Mouse (Mus musculus): ENCODE data around the gene Coa3. TPM values are rescaled to one million over a fixed set of nuclear protein-coding genes. Genes with fewer than 3 reads are reported as not detected.

The Coa3 gene
- total RNA-seq (2023): 10 to 100 TPM; 28.9 to 32.6 TPM

DNA sequence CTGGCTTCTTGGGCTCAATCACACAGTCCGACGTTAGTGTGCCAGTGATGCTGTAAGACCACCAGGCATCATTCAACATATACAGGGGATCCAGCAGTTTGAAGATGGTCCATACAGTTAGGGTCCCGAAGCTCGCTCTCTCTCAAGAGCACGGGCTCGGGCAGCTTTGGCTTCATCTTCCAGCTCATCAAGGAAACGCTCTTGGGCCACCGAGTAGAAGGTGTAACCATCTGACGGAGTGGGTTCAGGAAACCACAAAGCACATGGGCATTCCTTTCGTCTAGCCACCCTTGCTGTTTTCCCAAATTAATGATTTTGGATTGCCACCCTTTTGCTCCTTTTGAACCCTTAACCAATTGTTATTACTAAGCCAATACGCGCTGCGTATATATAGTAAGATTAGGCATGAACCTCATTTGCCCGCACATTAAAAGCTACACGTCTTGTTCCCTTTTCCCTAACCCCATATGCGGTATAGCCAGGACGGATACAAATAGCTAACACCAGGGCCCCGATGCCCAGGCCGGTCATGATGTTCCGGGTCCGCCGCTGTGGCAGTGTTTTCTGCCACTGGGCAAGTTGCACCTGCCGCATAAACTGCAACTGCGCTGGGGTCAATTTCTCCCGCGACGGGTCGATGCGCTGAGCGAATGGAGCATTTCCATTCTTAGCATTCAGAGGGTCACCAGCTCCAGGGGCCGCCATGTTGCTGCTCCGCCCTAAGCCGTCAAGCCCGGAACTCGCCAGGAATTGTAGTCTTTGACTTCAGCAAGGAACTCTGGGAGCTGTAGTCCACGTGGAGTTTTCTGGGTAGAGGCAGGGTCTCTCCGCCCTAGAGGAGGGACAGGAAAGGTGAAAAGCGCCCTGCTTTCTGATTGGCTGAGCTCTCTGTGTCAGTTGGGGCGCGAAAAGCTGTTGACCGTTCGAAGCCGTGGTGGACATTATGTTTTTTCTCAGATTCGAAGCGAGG, at the start of gene Coa3, which contains the start of gene Cntd1:
TSS of gene Coa3 (minus strand) at position 892 of the 970 bp plus-strand sequence.
TSS of gene Cntd1 (plus strand) at position 790 of the 970 bp plus-strand sequence.

DNA sequence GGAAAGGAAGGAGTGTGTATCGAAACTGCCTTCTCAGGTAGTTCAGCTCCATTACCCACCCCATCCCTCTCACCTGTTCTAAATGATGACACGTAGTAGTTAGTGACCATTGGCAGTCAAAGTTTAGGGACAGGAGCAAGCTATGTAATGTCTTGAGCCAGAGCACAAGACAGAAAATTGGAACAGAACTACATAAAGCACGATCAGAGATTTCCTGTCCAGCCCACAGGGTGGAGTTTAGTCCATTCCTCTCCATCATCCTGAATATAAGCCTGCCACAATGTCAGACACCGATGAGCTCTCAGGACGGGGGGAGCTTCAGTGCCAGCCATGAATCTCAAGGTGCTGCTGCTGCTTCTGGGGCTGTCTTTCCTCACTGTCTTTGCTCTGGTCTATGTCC, 45.8 kb upstream of the Coa3 start, which contains the start of gene Aoc2:
TSS of gene Aoc2 (plus strand) at position 301 of the 400 bp plus-strand sequence.

DNA sequence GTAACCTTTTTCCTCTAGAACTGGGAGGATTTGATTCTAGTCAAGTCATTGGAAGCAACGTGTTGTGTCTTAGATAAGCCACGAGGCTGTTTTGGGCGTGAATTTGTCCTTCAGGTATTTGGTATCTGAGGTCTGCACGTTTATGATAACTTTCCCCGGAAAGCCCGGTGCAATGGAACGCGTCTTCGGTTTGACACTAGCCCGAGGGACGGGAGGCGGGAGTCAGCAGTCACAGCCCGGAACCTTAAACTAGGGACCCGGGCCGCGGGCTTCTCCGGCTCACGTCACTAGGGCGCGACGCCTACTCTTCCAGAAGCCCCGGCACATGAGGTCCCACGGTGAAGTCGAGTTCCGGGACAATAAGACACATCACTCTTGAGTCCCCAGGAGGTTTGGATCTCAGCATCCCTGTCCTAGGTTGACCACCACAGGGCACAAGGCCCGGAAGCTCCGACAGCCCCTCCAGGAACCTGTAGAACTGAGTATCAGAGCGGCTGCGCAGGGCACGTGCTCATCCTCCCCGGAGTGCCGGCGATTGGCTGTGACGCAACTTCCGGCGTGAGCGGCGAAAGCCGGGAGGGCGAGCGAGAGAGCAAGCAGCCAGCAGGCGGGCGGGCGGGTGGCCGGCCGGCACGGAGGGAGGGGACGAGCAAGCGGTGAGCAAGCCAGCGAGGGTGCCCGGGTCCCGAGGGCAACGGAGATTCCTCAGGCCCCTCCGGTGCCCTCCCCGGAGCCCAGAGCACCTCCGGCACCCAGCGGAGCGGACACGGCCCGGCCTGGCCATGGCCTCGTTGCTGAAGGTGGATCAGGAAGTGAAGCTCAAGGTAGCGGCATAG, 37.0 kb upstream of the Coa3 start, which contains the start of gene Psme3:
TSS of gene Psme3 (plus strand) at position 549 of the 836 bp plus-strand sequence.

DNA sequence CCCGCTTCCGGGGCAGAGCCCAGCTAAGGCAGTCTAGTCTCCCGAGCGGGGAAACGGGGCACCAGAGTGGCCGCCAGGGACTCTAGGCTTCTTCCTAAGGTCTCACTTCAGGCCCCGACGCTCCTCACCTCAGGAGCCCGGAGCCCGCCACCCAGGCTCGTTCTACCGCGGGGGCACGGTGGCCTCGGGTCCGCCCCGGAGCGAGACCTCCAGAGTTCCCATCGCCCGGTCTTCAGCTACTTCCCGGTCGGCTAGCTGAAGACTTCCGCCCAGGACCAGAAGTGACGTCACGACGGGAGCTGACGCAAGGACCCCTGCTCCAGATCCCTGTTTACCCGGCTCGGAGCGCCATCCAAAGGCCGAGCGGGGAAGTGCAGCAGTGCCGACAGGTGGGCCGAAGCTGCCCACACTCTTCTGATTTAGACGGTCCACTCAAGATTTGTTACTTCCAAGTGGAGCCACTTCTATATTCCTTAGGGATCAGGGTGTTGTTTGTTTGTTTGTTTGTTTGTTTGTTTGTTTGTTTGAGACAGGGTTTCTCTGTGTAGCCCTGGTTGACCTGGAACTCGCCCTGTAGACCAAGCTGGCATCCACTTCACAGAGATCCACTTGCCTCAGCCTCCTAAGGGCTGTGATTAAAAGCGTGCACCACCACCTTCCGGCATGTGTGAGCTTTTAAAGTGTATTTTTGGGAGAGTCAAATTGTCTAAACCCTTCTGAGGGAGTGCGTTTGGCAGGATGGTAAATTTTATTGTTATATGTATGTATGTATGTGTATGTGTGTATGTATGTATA, 23.3 kb upstream of the Coa3 start, which contains the start of gene Becn1:
TSS of gene Becn1 (minus strand) at position 283 of the 795 bp plus-strand sequence.

DNA sequence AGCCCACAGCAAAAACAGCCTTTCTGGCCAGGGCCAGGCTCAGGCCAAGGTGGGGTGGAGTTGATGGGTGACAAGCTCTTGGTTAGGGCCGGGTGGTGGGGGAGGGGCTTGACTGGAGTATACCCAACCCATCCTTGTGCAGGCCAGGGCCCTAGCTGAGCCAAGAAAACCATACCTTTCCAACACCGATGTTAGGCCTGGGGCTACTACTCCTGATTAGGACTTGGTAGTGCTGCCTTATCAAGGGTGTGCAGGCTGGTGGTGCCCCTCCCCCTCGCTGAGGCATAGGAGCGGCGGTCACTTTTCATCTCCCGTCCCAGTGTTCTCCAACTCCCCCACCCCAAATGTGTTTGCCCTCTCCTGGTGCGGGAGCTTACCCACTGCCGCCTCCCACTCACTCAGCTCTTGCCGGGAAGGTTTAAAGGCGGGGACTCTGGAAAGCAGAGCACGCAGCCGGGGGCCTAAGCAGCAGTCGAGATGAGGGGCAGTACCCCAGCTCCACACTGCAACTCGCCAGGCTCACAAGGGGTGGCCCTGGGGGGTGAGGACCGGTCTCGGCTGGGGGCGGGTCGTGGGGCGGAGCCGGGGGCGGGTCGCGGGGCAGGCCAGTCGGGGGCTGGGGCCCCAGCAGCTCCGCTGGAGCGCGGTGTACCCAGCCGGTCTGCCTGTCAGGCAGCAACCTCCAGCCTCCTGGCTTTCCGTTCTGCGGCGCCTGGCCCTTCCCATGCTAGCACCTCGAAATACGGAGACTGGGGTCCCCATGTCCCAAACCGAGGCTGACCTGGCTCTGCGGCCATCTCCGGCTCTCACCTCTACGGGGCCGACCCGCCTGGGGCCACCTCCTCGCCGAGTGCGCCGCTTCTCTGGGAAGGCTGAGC, 18.7 kb downstream of the Coa3 start, which contains the start of gene Wnk4:
TSS of gene Wnk4 (plus strand) at position 620 of the 878 bp plus-strand sequence.

DNA sequence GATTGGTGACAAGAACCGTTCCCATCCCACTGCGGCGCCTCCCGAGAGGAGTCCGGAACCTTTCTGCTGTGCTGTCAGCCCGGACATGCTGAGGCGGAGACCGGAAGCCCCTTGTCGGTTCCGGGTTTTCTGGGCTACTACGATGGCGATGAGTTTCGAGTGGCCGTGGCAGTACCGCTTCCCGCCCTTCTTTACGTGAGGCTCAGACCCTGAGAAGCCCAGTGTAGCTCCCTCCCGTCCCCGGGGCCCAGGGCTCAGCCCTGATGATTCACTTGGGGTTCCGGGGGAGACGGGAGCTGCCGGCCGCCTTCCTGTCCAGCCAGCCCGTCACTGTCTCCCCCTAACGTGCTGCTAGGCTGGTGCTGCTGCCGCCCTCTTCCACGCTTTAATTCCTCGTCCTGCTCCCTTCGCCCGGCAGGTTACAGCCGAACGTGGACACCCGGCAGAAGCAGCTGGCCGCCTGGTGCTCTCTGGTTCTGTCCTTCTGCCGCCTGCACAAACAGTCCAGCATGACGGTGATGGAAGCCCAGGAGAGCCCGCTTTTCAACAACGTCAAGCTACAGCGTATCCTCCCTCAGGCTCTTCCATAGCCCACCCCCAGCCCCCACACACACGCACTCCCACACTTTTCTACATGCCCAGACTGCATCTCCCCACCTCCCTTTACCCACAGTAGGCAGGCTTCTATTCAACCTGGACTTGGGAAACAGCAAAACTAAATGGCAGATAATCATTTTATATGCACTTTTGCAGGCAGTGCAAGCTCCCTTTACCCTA, 25.1 kb downstream of the Coa3 start, which contains the start of gene Vps25:
TSS of gene Vps25 (plus strand) at position 95 of the 777 bp plus-strand sequence.

DNA sequence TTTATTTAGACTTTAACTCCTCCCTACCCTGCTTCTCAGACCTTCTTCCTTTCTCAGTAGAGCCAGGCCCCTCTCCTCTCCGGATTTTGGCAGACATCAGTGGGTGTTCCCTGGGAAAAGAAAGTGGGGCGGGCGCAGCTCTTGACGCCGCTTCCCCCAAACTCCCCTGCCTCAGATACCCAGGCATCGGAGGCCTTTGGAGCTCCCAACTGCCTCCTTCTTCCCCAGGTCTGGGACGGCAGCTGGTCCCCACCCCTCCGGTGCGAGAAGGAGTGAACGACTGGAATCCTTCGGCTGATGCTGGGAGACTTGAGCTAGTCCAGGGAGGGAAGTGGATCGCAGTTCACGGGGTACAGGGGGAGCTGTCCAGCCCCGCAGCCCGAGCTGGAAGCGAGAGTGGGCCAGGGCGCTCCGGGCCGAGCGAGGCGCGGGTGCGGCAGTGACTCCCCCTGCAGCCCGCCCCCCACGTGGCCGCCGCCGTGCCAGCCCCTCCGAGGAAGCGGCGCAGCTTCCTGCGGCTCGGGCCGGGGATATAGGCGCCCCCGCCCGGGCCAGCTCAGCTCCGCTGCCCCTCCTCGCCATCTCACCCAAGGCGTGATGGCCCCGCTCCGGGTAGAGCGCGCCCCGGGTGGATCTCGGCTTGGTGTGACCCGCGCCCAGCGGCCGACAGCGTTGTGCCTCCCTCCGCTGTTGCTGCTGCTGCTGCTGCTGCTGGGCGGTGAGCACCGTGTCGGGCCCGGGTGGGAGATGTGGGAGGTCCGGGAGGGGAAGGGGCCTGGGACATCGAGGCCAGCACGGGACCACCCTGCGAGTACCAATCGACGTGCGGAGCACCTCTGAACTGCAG, 32.8 kb downstream of the Coa3 start, which contains the start of gene Ramp2:
TSS of gene Ramp2 (plus strand) at position 174 of the 847 bp plus-strand sequence.

Other genes starting within 250 kb of the Coa3 start
- 1 to 10 TPM; 7.5 to 8.9 TPM for gene Naglu, start 209.1 kb downstream of the Coa3 start, total RNA-seq (2023)
- gene Hsd17b1, start 200.7 kb downstream of the Coa3 start, total RNA-seq (2023): 1 to 10 TPM in 1 of 2 experiments, under 1 TPM in 1; 0.59 to 1.1 TPM
- gene Coasy, start 196.5 kb downstream of the Coa3 start, total RNA-seq (2023): 10 to 100 TPM; 13.1 to 15.3 TPM
- 10 to 100 TPM; 44.8 to 49.5 TPM for gene Mlx, start 191.8 kb downstream of the Coa3 start, total RNA-seq (2023)
- 1 to 10 TPM; 6.7 to 8.6 TPM for gene Psmc3ip, start 183.7 kb downstream of the Coa3 start, total RNA-seq (2023)
- gene Retreg3, start 159.2 kb downstream of the Coa3 start, total RNA-seq (2023): 10 to 100 TPM; 29.7 to 32.7 TPM
- 10 to 100 TPM; 17.5 to 20.9 TPM for gene Tubg1, start 159.2 kb downstream of the Coa3 start, total RNA-seq (2023)
- gene Tubg2, start 123.2 kb downstream of the Coa3 start, total RNA-seq (2023): 1 to 10 TPM; 1.8 to 2.7 TPM
- gene Cntnap1, start 108.6 kb downstream of the Coa3 start, total RNA-seq (2023): under 1 TPM; 0.64 to 0.99 TPM
- 1 to 10 TPM; 2.9 to 3.2 TPM for gene Plekhh3, start 107.8 kb downstream of the Coa3 start, total RNA-seq (2023)
- under 1 TPM; 0.77 to 0.83 TPM for gene Ccr10, start 103.7 kb downstream of the Coa3 start, total RNA-seq (2023)
- gene Ezh1, start 52.7 kb downstream of the Coa3 start, total RNA-seq (2023): 10 to 100 TPM; 40.5 to 48.5 TPM
- not detected for gene Ramp2, start 33.1 kb downstream of the Coa3 start, total RNA-seq (2023)
- gene Vps25, start 25.4 kb downstream of the Coa3 start, total RNA-seq (2023): 10 to 100 TPM; 59.3 to 60.8 TPM
- gene Wnk4, start 18.5 kb downstream of the Coa3 start, total RNA-seq (2023): 1 to 10 TPM in 1 of 2 experiments, under 1 TPM in 1; 0.93 to 1.4 TPM
- gene Cntd1, start 102 bp downstream of the Coa3 start, total RNA-seq (2023): 1 to 10 TPM; 1.1 TPM
- 100 to 1,000 TPM; 134 to 148 TPM for gene Becn1, start 23.2 kb upstream of the Coa3 start, total RNA-seq (2023)
- 10 to 100 TPM; 71.5 to 76.8 TPM for gene Psme3, start 37.1 kb upstream of the Coa3 start, total RNA-seq (2023)
- 1 to 10 TPM; 3.7 to 4.9 TPM for gene Aoc2, start 45.9 kb upstream of the Coa3 start, total RNA-seq (2023)
- gene Aoc3, start 51.5 kb upstream of the Coa3 start, total RNA-seq (2023): under 1 TPM; 0.13 to 0.18 TPM
- gene G6pc, start 88.4 kb upstream of the Coa3 start, total RNA-seq (2023): not detected
- 10 to 100 TPM; 17.1 to 19.2 TPM for gene Aarsd1, start 138.5 kb upstream of the Coa3 start, total RNA-seq (2023)
- 1 to 10 TPM; 1.6 to 2.0 TPM for gene Gm27029, start 145.7 kb upstream of the Coa3 start, total RNA-seq (2023)
- gene Rundc1, start 146.0 kb upstream of the Coa3 start, total RNA-seq (2023): 1 to 10 TPM; 6.6 to 7.7 TPM
- gene Ptges3l, start 146.2 kb upstream of the Coa3 start, total RNA-seq (2023): under 1 TPM; 0.35 to 0.82 TPM
- gene Rpl27, start 163.2 kb upstream of the Coa3 start, total RNA-seq (2023): 10 to 100 TPM; 45.5 to 47.2 TPM
- 10 to 100 TPM; 16.4 to 21.7 TPM for gene Ifi35, start 169.3 kb upstream of the Coa3 start, total RNA-seq (2023)
- under 1 TPM in 1 of 2 experiments, not detected in 1; 0.61 TPM for gene Rnd2, start 185.9 kb upstream of the Coa3 start, total RNA-seq (2023)
- gene Vat1, start 187.1 kb upstream of the Coa3 start, total RNA-seq (2023): 10 to 100 TPM; 14.6 to 16.3 TPM